In the genomic region with DNA sequence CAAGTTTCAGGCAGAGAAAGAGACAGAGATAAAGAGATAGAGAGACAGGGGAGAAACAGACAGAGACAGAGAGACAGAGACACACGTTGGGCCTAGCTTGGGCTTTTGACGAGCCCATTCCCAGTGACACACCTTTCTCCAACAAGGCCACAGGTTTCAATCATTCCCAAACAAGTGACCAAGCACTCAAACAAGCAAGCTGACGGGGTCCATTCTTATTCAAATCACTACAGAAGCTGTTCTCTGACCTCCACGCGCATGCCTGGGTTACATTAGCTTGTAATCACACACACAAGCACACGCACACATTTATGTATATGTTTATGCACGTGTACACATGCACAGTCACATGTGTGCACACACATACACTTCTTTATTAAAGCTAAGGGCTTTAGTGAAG, we compare ENCODE assay signal across 31 mouse cellular contexts. TPM values are rescaled to one million over a fixed set of nuclear protein-coding genes. Genes with fewer than 3 reads are reported as not detected.
"Had no signal": no experiment of that assay in that cellular context is flagged by ENCODE, and none has a peak within 500 bp of the region (broad histone marks: within the 10 kb centered on the region; RNA-seq: fewer than 3 reads in every experiment).

No protein-coding gene starts in this region.

- H3K4me1 ChIP-seq: embryonic facial prominence, embryonic 12.5 days; embryonic facial prominence, embryonic 13.5 days; forebrain, embryonic 15.5 days had no signal

- DNase-seq: cerebellum, postnatal 10 days; cerebellum, postnatal 14 days; cerebellum, postnatal 25 days; cerebellum, postnatal 36 days; embryo, embryonic 11 days; forebrain, postnatal 0 days; gastrocnemius, adult 2 months; gastrocnemius, postnatal 10 days; gastrocnemius, postnatal 14 days; gastrocnemius, postnatal 25 days; gastrocnemius, postnatal 36 days; heart, adult 11 months; heart, adult 18-20 months; heart, adult 2 months had no signal

- H3K4me2 ChIP-seq: embryonic facial prominence, embryonic 12.5 days; embryonic facial prominence, embryonic 13.5 days; embryonic facial prominence, embryonic 15.5 days; forebrain, embryonic 13.5 days; forebrain, embryonic 15.5 days; heart, embryonic 11.5 days had no signal

- H3K9me3 ChIP-seq: embryonic facial prominence, embryonic 10.5 days; embryonic facial prominence, embryonic 12.5 days; embryonic facial prominence, embryonic 13.5 days; embryonic facial prominence, embryonic 15.5 days; forebrain, embryonic 10.5 days; forebrain, embryonic 13.5 days; forebrain, embryonic 15.5 days; heart, embryonic 10.5 days had no signal

- H3K36me3 ChIP-seq: embryonic facial prominence, embryonic 10.5 days; embryonic facial prominence, embryonic 12.5 days; embryonic facial prominence, embryonic 13.5 days; embryonic facial prominence, embryonic 15.5 days; forebrain, embryonic 10.5 days; forebrain, embryonic 15.5 days; heart, embryonic 10.5 days had no signal

- ATAC-seq: forebrain, embryonic 13.5 days; forebrain, embryonic 14.5 days; forebrain, embryonic 15.5 days; forebrain, embryonic 16.5 days; forebrain, postnatal 0 days had no signal

- H3K4me3 ChIP-seq: embryonic facial prominence, embryonic 10.5 days; embryonic facial prominence, embryonic 12.5 days; embryonic facial prominence, embryonic 13.5 days; embryonic facial prominence, embryonic 15.5 days; erythroblast, embryonic 14.5 days; forebrain, embryonic 10.5 days; forebrain, embryonic 13.5 days; forebrain, embryonic 15.5 days; gastrocnemius, adult 2 months; heart, adult 2 months; heart, embryonic 10.5 days had no signal

- H3K27me3 ChIP-seq: embryonic facial prominence, embryonic 12.5 days; embryonic facial prominence, embryonic 13.5 days; embryonic facial prominence, embryonic 15.5 days; forebrain, embryonic 13.5 days; forebrain, embryonic 15.5 days had no signal

- H3K9ac ChIP-seq: embryonic facial prominence, embryonic 12.5 days; embryonic facial prominence, embryonic 13.5 days; embryonic facial prominence, embryonic 15.5 days; forebrain, embryonic 13.5 days; forebrain, embryonic 15.5 days; forebrain, postnatal 0 days had no signal

- H3K27ac ChIP-seq: embryonic facial prominence, embryonic 10.5 days; embryonic facial prominence, embryonic 12.5 days; embryonic facial prominence, embryonic 13.5 days; embryonic facial prominence, embryonic 15.5 days; forebrain, embryonic 10.5 days; forebrain, embryonic 13.5 days; forebrain, embryonic 15.5 days; gastrocnemius, adult 2 months; heart, adult 2 months; heart, embryonic 10.5 days had no signal

RNA-seq across cellular contexts. Expression of a gene that starts 21.6 kb away (rescaled TPM):
- total RNA-seq: common myeloid progenitor, adult 5-6 weeks; gastrocnemius, adult 8-10 months; gastrocnemius, postnatal 25 days had no signal
- polyA plus RNA-seq: erythroblast, embryonic 14.5 days had no signal

RNA-seq across cellular contexts. Expression of a gene that starts 52.0 kb away (rescaled TPM):
- total RNA-seq: gastrocnemius, adult 18-20 months; gastrocnemius, postnatal 10 days; gastrocnemius, postnatal 25 days; gastrocnemius, postnatal 36 days; heart, adult 18-20 months; heart, adult 2 months had no signal
- polyA plus RNA-seq: cortical plate, adult 2 months; erythroblast, embryonic 14.5 days; gonadal fat pad, adult 2 months; heart, adult 2 months had no signal
